Mouse (Mus musculus) E14TG2a.4 (cell line): ENCODE measurements around the gene Plk3.

ENCODE experiments used
- CTCF ChIP-seq: conservative IDR thresholded peaks from 2 replicates; pipeline ENCODE4 v1.5.1; 2014; ENCODE audit warnings: low read length
- POU5F1 ChIP-seq: IDR thresholded peaks from 2 replicates; pipeline ENCODE4 v1.6.1; 2014; ENCODE audit warnings: low read length, borderline replicate concordance

- TF ChIP-seq CTCF, result no peak
- TF ChIP-seq POU5F1, result no peak
Observed at GRCm38 (mm10) chr4:117155792-117156355, 22.1 kb upstream of the Plk3 start, which contains the start of gene Rps8.
